ENCODE assay signal across 13 mouse cellular contexts in the genomic region with DNA sequence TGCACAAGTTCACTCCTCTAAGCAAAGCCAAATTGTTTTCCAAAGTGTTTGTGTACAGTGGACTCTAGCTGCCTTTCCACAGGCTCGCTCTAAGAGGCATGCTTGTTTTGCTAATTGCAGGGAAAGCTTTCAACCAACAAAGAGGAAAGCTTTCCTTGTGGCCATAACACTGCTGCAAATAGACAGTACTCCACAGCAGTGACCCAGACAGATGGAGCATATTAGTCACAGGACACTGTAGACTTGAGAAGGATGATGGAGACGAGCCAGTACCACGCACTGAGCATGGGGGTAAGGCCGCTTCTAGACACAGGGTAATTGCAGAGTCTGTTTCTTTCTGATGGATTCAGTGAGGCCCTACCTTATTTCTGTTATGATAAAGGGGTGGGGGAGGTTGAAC. TPM values are rescaled to one million over a fixed set of nuclear protein-coding genes. Genes with fewer than 3 reads are reported as not detected.
DNase-seq lines count a peak whose midpoint lies in the region; ATAC-seq lines count a peak whose summit lies in the region.
"Had no signal": no experiment of that assay in that cellular context is flagged by ENCODE, and none has a peak within 500 bp of the region (broad histone marks: within the 10 kb centered on the region; RNA-seq: fewer than 3 reads in every experiment).

No protein-coding gene starts in this region.

- H3K9me3 ChIP-seq in kidney, embryonic 15.5 days (replicated peaks) = no peaks in the 10 kb centered on the region
- no peaks in the 10 kb centered on the region for H3K9me3 ChIP-seq in midbrain, embryonic 13.5 days
- H3K9me3 ChIP-seq: heart, embryonic 15.5 days; megakaryocyte, embryonic 14.5 days had no signal

- ATAC-seq in kidney, embryonic 15.5 days (replicated peaks; ENCODE audit: low FRiP score) = no peak
- ATAC-seq in midbrain, embryonic 13.5 days = peak; percentile 68; the same call in 1 of the 2 replicates

- no peaks in the 10 kb centered on the region for H3K27me3 ChIP-seq in kidney, embryonic 15.5 days
- H3K27me3 ChIP-seq in midbrain, embryonic 13.5 days = no peaks in the 10 kb centered on the region
- H3K27me3 ChIP-seq: heart, embryonic 15.5 days; megakaryocyte, embryonic 14.5 days had no signal

- peak; percentile 29 for DNase-seq in adrenal gland, adult 2 months
- no peak for DNase-seq in adrenal gland, postnatal 14 days
- DNase-seq in kidney, postnatal 25 days = no peak
- peak; percentile 56 to 68 for DNase-seq in cerebellum, postnatal 14 days
- DNase-seq in embryo, embryonic 10 days (ENCODE audit: low spot score) = no peak
- DNase-seq in c-Kit-positive CD71-positive TER-119-positive erythroid progenitor cells, embryonic 14.5 days (ENCODE audit: low spot score) = no peak
- DNase-seq: layer of hippocampus, postnatal 36 days; retina, postnatal 1 day; thymus, postnatal 14 days had no signal

- peaks cover 4% of the 10 kb centered on the region; the same call in 1 of the 2 replicates for H3K36me3 ChIP-seq in kidney, embryonic 15.5 days
- no peaks in the 10 kb centered on the region for H3K36me3 ChIP-seq in midbrain, embryonic 13.5 days
- H3K36me3 ChIP-seq: heart, embryonic 15.5 days had no signal

- H3K4me1 ChIP-seq in kidney, embryonic 15.5 days = no peaks in the 10 kb centered on the region
- peaks cover 6% of the 10 kb centered on the region; the same call in 1 of the 2 replicates for H3K4me1 ChIP-seq in midbrain, embryonic 13.5 days (replicated peaks)

- WGBS in kidney, embryonic 15.5 days = 77% methylated on average over 4 of the region's 4 CpGs
- WGBS in midbrain, embryonic 13.5 days = 73% methylated on average over 4 of the region's 4 CpGs

- H3K4me2 ChIP-seq in kidney, embryonic 15.5 days = no peak overlapping the region
- no peak overlapping the region for H3K4me2 ChIP-seq in midbrain, embryonic 13.5 days (replicated peaks)
- H3K4me2 ChIP-seq: heart, embryonic 15.5 days had no signal

- H3K27ac ChIP-seq in kidney, embryonic 15.5 days = 0 out of 2 replicates have a peak overlapping the region, but pooled peaks have one; percentile 6
- no peak overlapping the region for H3K27ac ChIP-seq in midbrain, embryonic 13.5 days
- H3K27ac ChIP-seq: heart, embryonic 15.5 days had no signal

- no peak overlapping the region for H3K4me3 ChIP-seq in kidney, embryonic 15.5 days (replicated peaks)
- H3K4me3 ChIP-seq in midbrain, embryonic 13.5 days (replicated peaks) = no peak overlapping the region
- H3K4me3 ChIP-seq: heart, embryonic 15.5 days; megakaryocyte, embryonic 14.5 days had no signal

- H3K9ac ChIP-seq in kidney, embryonic 15.5 days = no peak overlapping the region
- H3K9ac ChIP-seq in midbrain, embryonic 13.5 days (replicated peaks) = no peak overlapping the region
- H3K9ac ChIP-seq: heart, embryonic 15.5 days had no signal

RNA-seq across cellular contexts. Expression of a gene that starts 33.3 kb away (rescaled TPM):
- total RNA-seq in adrenal gland, adult 2 months (2021) = 10 to 100 TPM; 71.4 to 73.5 TPM
- polyA plus RNA-seq in adrenal gland, adult 2 months (2012; rRNA removed) = 13.3 and 16.8 TPM in 2 replicates
- 62.6 and 75.9 TPM in 2 replicates for total RNA-seq in adrenal gland, postnatal 14 days (2021)
- 52.6 and 57.0 TPM in 2 replicates for polyA plus RNA-seq in kidney, embryonic 15.5 days (2015; fragmentation: Nextera tagmentation; extraction: Ambion mirVana)
- 11.1 and 12.7 TPM in 2 replicates for polyA plus RNA-seq in midbrain, embryonic 13.5 days (2015; fragmentation: Nextera tagmentation; extraction: Ambion mirVana)

Comparison
In these comparisons a context has a peak if more than half of its experiments do, and no peak if none do; other contexts are left out.
1. DNase-seq: peak in adrenal gland, adult 2 months (single experiment) and cerebellum, postnatal 14 days (2 of 2); none in adrenal gland, postnatal 14 days (single experiment), kidney, postnatal 25 days (0 of 2), embryo, embryonic 10 days (single experiment) and c-Kit-positive CD71-positive TER-119-positive erythroid progenitor cells, embryonic 14.5 days (single experiment).